Mouse (Mus musculus) lung, adult 2 months (tissue): ENCODE data around the gene Gm37240.

Experiments used
- CTCF ChIP-seq: fragments of 200-500 bp; IDR thresholded peaks from 2 replicates; pipeline ENCODE4 v1.5.1; 2011; ENCODE audit warnings: mild to moderate bottlenecking, low read length, control low read depth; ENCODE audit not compliant: insufficient read depth
- POLR2A ChIP-seq: fragments of 200-500 bp; IDR thresholded peaks from 2 replicates; pipeline ENCODE4 v1.6.1; 2011; ENCODE audit warnings: low read depth, mild to moderate bottlenecking, control low read depth, low read length, borderline replicate concordance; ENCODE audit errors: extremely low read depth

DNA sequence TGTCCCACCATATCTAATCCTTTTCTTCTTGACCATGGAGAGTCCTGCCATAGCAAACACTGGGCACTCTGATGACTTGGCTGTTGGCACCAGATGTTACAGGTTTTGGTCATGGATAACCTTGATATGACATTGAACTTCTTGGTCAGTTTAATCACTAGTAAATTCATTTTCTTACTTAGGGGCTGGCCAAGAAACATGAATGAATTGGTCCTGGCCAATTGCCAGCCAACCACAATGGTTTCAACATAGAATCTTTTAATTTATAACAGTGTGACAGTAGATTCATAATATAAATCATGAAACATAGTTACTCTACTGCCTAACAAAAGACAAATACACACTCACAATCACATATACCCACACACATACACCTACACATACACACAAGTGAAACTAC lies 501.9 kb downstream of the Gm37240 start:
- TF ChIP-seq POLR2A (no peak), CTCF (no peak)
